Mouse (Mus musculus): ENCODE measurements at regions not wholly inside any gene's neighbourhood (a gene's known extent, or its start where the extent isn't known, plus 50 kb on each side); places are given as distances from the start of the nearest gene placed in this dataset.
"Not testable (repeated sequence)": the region's sequence is repeated elsewhere in the genome, so short reads cannot be mapped to it uniquely, and the experiment has no call there.

GRCm38 (mm10) chrX:104931153-104931706 is 74.2 kb upstream of the Magee2 start:
- Histone ChIP-seq H3K4me2 (ENCODE audit: low read length) (no peak overlapping the region), H3K9me3 (replicated peaks; ENCODE audit: control insufficient read depth, low read length, poor library complexity, severe bottlenecking) (no peaks in the 10 kb centered on the region), H3K9ac (ENCODE audit: low read depth, low read length) (no peak overlapping the region), H3K27ac (ENCODE audit: low read length) (no peak overlapping the region), H3K4me3 (ENCODE audit: low read depth, low read length) (no peak overlapping the region), H3K4me1 (ENCODE audit: control insufficient read depth, insufficient read depth, low read length) (no peaks in the 10 kb centered on the region), H3K36me3 (ENCODE audit: control insufficient read depth, insufficient read depth, low read length) (no peaks in the 10 kb centered on the region), H3K27me3 (ENCODE audit: control insufficient read depth, insufficient read depth, low read depth, low read length) (peaks cover 14% of the 10 kb centered on the region)
- WGBS, result 80% methylated on average over 2 of the region's 2 CpGs
- ATAC-seq, result peak; percentile 68

- Histone ChIP-seq H3K4me1 (ENCODE audit: control insufficient read depth, insufficient read depth, low read length) (0 out of 2 replicates have a peak, but pooled peaks cover 3% of the 10 kb centered on the region), H3K4me3 (ENCODE audit: low read depth, low read length) (no peak overlapping the region), H3K4me2 (ENCODE audit: low read length) (no peak overlapping the region), H3K27ac (ENCODE audit: low read length) (no peak overlapping the region), H3K9me3 (replicated peaks; ENCODE audit: control insufficient read depth, low read length, poor library complexity, severe bottlenecking) (no peaks in the 10 kb centered on the region), H3K27me3 (ENCODE audit: control insufficient read depth, insufficient read depth, low read depth, low read length) (no peaks in the 10 kb centered on the region; the same call in none of the 2 replicates), H3K9ac (ENCODE audit: low read depth, low read length) (no peak overlapping the region), H3K36me3 (ENCODE audit: control insufficient read depth, insufficient read depth, low read length) (no peaks in the 10 kb centered on the region)
- 27% methylated on average over 2 of the region's 2 CpGs for WGBS
- peak; percentile 80 for ATAC-seq
Observed at GRCm38 (mm10) chrX:104951587-104951986, 94.5 kb upstream of the Magee2 start.

GRCm38 (mm10) chrX:104952809-104953208 is 95.7 kb upstream of the Magee2 start:
- 21% methylated on average over 3 of the region's 5 CpGs for WGBS
- H3K9me3 ChIP-seq (replicated peaks; ENCODE audit: control insufficient read depth, low read length, poor library complexity, severe bottlenecking), result not testable (repeated sequence)
- peak; percentile 32; the same call in 1 of the 2 replicates for ATAC-seq

GRCm38 (mm10) chrX:104953391-104953790 is 96.3 kb upstream of the Magee2 start:
- H3K4me2 ChIP-seq (ENCODE audit: low read length); H3K9me3 ChIP-seq (replicated peaks; ENCODE audit: control insufficient read depth, low read length, poor library complexity, severe bottlenecking); H3K27me3 ChIP-seq (ENCODE audit: control insufficient read depth, insufficient read depth, low read depth, low read length); H3K9ac ChIP-seq (ENCODE audit: low read depth, low read length); H3K36me3 ChIP-seq (ENCODE audit: control insufficient read depth, insufficient read depth, low read length); H3K4me1 ChIP-seq (ENCODE audit: control insufficient read depth, insufficient read depth, low read length); H3K27ac ChIP-seq (ENCODE audit: low read length); H3K4me3 ChIP-seq (ENCODE audit: low read depth, low read length): not testable (repeated sequence)
- ATAC-seq, result peak; percentile 80
- 73% methylated on average over 1 of the region's 3 CpGs for WGBS

More at GRCm38 (mm10) chrX:104952809-104953208, 95.7 kb upstream of the Magee2 start:
- H3K27ac ChIP-seq (ENCODE audit: low read length); H3K4me2 ChIP-seq (ENCODE audit: low read length); H3K4me3 ChIP-seq (ENCODE audit: low read depth, low read length); H3K36me3 ChIP-seq (ENCODE audit: control insufficient read depth, insufficient read depth, low read length); H3K4me1 ChIP-seq (ENCODE audit: control insufficient read depth, insufficient read depth, low read length); H3K9ac ChIP-seq (ENCODE audit: low read depth, low read length); H3K27me3 ChIP-seq (ENCODE audit: control insufficient read depth, insufficient read depth, low read depth, low read length): not testable (repeated sequence)

GRCm38 (mm10) chrX:104978432-104978831 is 101.1 kb upstream of the Pbdc1 start:
- no peak overlapping the region for H3K4me3 ChIP-seq (ENCODE audit: low read depth, low read length)
- no peaks in the 10 kb centered on the region for H3K9me3 ChIP-seq (replicated peaks; ENCODE audit: control insufficient read depth, low read length, poor library complexity, severe bottlenecking)
- H3K27ac ChIP-seq (ENCODE audit: low read length), result no peak overlapping the region
- H3K27me3 ChIP-seq (ENCODE audit: control insufficient read depth, insufficient read depth, low read depth, low read length), result peaks cover 7% of the 10 kb centered on the region; the same call in 1 of the 2 replicates
- H3K9ac ChIP-seq (ENCODE audit: low read depth, low read length), result no peak overlapping the region
- no peak for ATAC-seq
- 73% methylated on average over 2 of the region's 2 CpGs for WGBS
- no peaks in the 10 kb centered on the region for H3K36me3 ChIP-seq (ENCODE audit: control insufficient read depth, insufficient read depth, low read length)
- no peak overlapping the region for H3K4me2 ChIP-seq (ENCODE audit: low read length)
- no peaks in the 10 kb centered on the region for H3K4me1 ChIP-seq (ENCODE audit: control insufficient read depth, insufficient read depth, low read length)

GRCm38 (mm10) chrX:105003260-105003659 is 76.3 kb upstream of the Pbdc1 start:
- Histone ChIP-seq H3K27me3 (ENCODE audit: control insufficient read depth, insufficient read depth, low read depth, low read length) (peaks cover 24% of the 10 kb centered on the region), H3K36me3 (ENCODE audit: control insufficient read depth, insufficient read depth, low read length) (no peaks in the 10 kb centered on the region), H3K27ac (ENCODE audit: low read length) (no peak overlapping the region), H3K9me3 (replicated peaks; ENCODE audit: control insufficient read depth, low read length, poor library complexity, severe bottlenecking) (no peaks in the 10 kb centered on the region), H3K4me1 (ENCODE audit: control insufficient read depth, insufficient read depth, low read length) (no peaks in the 10 kb centered on the region), H3K9ac (ENCODE audit: low read depth, low read length) (no peak overlapping the region), H3K4me2 (ENCODE audit: low read length) (no peak overlapping the region), H3K4me3 (ENCODE audit: low read depth, low read length) (no peak overlapping the region)
- ATAC-seq, result no peak
- 34% methylated on average over 3 of the region's 3 CpGs for whole genome bisulfite sequencing

GRCm38 (mm10) chrX:105006445-105006844 is 73.1 kb upstream of the Pbdc1 start:
- Histone ChIP-seq H3K27ac (ENCODE audit: low read length) (no peak overlapping the region), H3K4me2 (ENCODE audit: low read length) (no peak overlapping the region), H3K27me3 (ENCODE audit: control insufficient read depth, insufficient read depth, low read depth, low read length) (peaks cover 25% of the 10 kb centered on the region), H3K9ac (ENCODE audit: low read depth, low read length) (no peak overlapping the region), H3K36me3 (ENCODE audit: control insufficient read depth, insufficient read depth, low read length) (no peaks in the 10 kb centered on the region), H3K4me1 (ENCODE audit: control insufficient read depth, insufficient read depth, low read length) (no peaks in the 10 kb centered on the region), H3K4me3 (ENCODE audit: low read depth, low read length) (no peak overlapping the region), H3K9me3 (replicated peaks; ENCODE audit: control insufficient read depth, low read length, poor library complexity, severe bottlenecking) (no peaks in the 10 kb centered on the region)
- 12% methylated on average over 2 of the region's 2 CpGs for WGBS
- peak; percentile 62; the same call in 1 of the 2 replicates for ATAC-seq
